Mouse (Mus musculus) G1E (cell line): ENCODE data around the gene Trpm8.

Experiments
- CTCF ChIP-seq: IDR thresholded peaks from 2 replicates; pipeline ENCODE4 v1.5.1; 2012; ENCODE audit warnings: low read depth, low read length, inconsistent platforms, mixed read lengths
- GATA1 ChIP-seq: IDR thresholded peaks from 2 replicates; pipeline ENCODE4 v1.6.1; 2012; ENCODE audit warnings: borderline replicate concordance, low read length, inconsistent platforms, mixed read lengths
- POLR2AphosphoS5 ChIP-seq: IDR thresholded peaks from 2 replicates; pipeline ENCODE4 v1.6.1; 2012; ENCODE audit warnings: low read depth, low read length, inconsistent platforms; ENCODE audit not compliant: insufficient replicate concordance

DNA sequence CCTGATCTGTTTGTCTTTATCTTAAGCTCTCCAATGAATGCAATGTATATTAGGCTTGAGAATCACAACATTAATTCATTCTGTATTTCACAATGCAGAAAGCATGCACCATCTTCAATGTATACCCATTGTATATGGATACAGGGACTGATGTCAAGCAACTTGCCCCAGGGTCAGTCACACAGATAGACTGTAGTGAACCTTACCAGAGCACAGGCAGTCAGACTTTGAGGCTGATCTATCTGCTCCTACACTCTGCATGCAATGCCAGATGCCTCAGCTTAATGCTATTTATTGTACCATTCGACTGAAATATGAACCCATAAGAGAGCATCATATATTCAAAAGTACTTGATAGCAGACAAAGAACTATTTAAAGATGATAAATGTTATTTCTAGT lies 13.1 kb downstream of the Trpm8 start:
- TF ChIP-seq GATA1 (no peak), CTCF (no peak), POLR2AphosphoS5 (no peak)
